Mouse (Mus musculus): ENCODE results near the gene Dusp5.

- TF ChIP-seq GATA1 (IDR thresholded peaks at IDR 0.05; ENCODE audit: borderline replicate concordance, low read length) (no peak), FLI1 (IDR thresholded peaks at IDR 0.05; ENCODE audit: low read length) (no peak)
Measured at GRCm38 (mm10) chr19:53568553-53568952, 39.6 kb downstream of the Dusp5 start.
